Mouse (Mus musculus) CH12F3 (cell line): ENCODE data around the gene Spdef.

Experiments
- in situ Hi-C: fragments of 300-500 bp; cut with MboI; formaldehyde crosslinking; loops from 2 replicates; pipeline ENCODE4 v1.14.3; 2020; ENCODE audit warnings: low sequenced_read_pairs

Gene Spdef

GRCm38 (mm10) chr17:27684886-27685549, 43.7 kb downstream of the Spdef start:
- in situ Hi-C loops, result no loop called here

GRCm38 (mm10) chr17:27678924-27679813, 49.6 kb downstream of the Spdef start:
- in situ Hi-C loops, result no loop called here

GRCm38 (mm10) chr17:27677756-27678155, 51.0 kb downstream of the Spdef start:
- in situ Hi-C loops, result no loop called here

GRCm38 (mm10) chr17:27676270-27676669, 52.5 kb downstream of the Spdef start:
- in situ Hi-C loops, result no loop called here

GRCm38 (mm10) chr17:27675453-27675852, 53.3 kb downstream of the Spdef start:
- in situ Hi-C loops, result no loop called here

- in situ Hi-C loops, result no loop called here
Measured at GRCm38 (mm10) chr17:27673945-27674344, 54.8 kb downstream of the Spdef start.

GRCm38 (mm10) chr17:27671720-27672119, 57.0 kb downstream of the Spdef start:
- in situ Hi-C loops, result no loop called here
